Mouse (Mus musculus) inflammation-experienced regulatory T-cells, adult 16 weeks (primary cell): Measurements from ENCODE around the gene Rrp1. TPM values are rescaled to one million over a fixed set of nuclear protein-coding genes. Genes with fewer than 3 reads are reported as not detected.

Experiments used
- polyA plus RNA-seq: library from polyadenylated mRNA; unstranded; fragments of 100-300 nt; shearing (Covaris generic); gene quantifications from one replicate; pipeline ENCODE4 v1.2.1, GENCODE M21; 2017

Rrp1 gene
- polyA plus RNA-seq, result 342 TPM

DNA sequence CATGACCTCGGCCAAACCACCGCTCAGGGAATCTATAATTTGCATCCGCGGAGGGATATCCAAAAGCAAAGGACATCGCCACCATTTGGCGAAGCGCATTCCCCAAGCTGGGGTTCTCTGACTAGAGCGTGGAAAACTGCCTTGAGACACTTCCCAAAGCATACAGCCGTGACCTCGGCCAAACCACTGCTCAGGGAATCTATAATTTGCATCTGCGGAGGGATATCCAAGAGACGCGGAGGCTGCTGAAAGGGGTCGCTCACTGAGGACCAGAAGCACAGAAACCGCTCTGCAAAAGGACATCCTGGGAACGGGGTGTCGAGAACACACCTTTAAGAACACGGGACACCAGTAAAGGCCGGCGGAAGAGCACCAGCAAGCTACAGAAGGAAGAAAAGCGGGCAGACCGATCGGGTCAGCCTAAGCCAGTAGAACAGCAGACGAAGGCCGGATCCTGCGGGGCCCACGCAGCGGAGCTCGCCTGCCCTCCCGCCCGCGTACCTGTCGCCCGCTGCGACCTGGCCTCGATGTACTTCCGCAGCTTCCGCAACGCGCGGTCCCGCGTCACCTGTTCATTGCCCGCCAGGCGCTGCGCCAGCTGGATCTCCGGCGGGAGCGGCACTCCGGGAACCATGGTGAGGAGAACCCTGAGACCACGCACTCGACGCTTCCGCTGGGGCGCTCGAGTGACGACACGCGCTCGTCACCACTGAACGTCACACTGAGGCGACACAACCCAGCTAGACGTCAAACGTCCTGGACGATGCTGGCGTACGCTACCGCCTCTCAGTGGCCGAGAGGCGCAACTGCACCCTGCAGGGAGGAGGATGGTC lies at the start of gene Rrp1:
Gene Rrp1, minus strand, starts transcription at position 725 of the 833 bp plus-strand sequence.

DNA sequence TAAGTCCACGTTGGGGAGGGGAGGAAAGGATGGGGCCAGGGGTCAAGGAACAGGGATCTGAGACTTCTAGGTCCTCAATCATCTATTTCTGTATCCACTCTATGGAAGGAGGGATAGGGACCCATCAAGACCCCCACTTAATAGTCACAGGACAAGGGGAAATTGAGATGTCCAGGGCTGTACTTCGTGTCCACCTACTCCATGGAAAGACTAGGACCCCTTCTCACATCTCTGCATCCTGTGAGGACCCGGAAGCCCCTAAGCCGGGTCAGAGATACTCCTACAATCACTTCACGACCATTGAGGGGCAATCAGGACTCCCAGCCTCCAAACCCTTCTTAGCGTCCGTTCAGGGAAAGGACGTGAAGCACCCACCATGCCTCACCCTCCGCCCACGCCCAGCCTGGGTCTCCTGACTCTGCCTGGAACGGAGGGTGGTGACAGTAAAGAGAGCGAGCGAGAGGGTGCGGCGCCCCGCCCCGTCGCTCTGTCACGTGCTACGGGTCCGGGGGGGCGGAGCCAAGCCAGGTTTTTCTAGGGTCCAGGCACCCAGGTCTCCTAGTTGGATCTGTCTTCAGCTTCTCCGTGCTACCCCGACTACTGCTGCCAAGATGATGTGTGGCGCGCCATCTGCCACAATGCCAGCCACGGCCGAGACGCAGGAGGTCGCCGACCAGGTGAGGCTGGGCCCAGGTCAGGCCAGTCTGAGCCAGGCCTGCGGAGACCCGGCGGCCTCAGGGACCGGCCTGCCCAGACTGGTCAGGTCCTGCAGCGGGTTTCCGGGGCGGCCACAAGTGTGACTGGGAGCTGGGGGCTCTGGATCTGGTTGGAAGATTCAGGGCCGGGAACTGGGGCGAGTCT lies 12.6 kb upstream of the Rrp1 start, which contains the start of gene Cstb:
Gene Cstb, plus strand, starts transcription at position 489 of the 861 bp plus-strand sequence.

DNA sequence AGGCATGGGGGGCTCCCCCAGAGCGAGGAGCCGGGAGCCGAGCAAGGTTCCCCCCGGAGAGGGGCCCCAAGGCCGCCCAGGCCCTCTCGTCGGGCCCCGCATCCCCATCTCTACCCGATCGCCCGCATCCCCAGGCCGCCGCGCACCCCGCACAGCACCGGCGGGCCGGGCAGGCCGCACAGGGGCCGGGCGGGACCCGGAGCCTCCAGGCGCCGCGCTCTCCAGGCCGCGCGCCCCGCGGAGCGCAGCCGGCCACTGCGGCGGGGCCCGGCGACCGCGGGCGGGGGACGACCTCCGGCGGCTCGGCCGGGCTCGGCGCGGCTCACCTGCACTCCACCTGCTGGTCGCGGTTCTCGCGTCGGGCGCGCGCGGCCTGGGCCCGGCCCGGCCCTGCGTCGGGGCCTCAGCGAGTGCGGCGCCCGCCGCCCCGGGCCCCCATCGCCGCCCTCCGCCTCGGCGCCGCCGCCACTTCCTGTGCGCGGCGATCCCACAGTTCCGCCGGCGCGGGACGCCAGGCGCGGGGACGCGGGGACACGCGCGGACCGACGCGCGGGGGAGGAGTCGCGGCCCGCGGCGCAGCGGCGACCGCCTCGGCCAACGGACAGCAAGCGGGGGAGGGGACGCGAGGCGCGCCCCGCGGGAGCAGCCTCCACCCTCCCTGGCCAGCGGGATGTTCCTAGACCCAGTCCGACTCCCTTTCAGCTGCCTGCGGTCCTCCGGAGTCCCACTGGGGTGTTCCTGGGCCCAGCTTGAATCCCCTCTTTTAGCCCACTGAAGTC lies 60.8 kb downstream of the Rrp1 start, which contains the start of gene Agpat3:
Gene Agpat3, minus strand, starts transcription at position 603 of the 779 bp plus-strand sequence.

Other genes with a start within 250 kb of the Rrp1 start
- 68.1 TPM for gene D10Jhu81e, start 243.3 kb downstream of the Rrp1 start, polyA plus RNA-seq
- 37.1 TPM for gene Pwp2, start 227.9 kb downstream of the Rrp1 start, polyA plus RNA-seq
- gene Trappc10, start 168.4 kb downstream of the Rrp1 start, polyA plus RNA-seq, result 3.8 TPM
- gene Agpat3, start 60.6 kb downstream of the Rrp1 start, polyA plus RNA-seq, result 147 TPM
- gene Cstb, start 12.6 kb upstream of the Rrp1 start, polyA plus RNA-seq, result 132 TPM
- 20.3 TPM for gene Pdxk, start 51.9 kb upstream of the Rrp1 start, polyA plus RNA-seq
- not detected for gene Olfr1358, start 104.4 kb upstream of the Rrp1 start, polyA plus RNA-seq
- gene Ilvbl, start 161.3 kb upstream of the Rrp1 start, polyA plus RNA-seq, result 106 TPM
- gene Syde1, start 178.9 kb upstream of the Rrp1 start, polyA plus RNA-seq, result 1.0 TPM
- not detected for gene Olfr1357, start 205.0 kb upstream of the Rrp1 start, polyA plus RNA-seq